Mouse (Mus musculus) common myeloid progenitor, adult 5-6 weeks (primary cell): Measurements from ENCODE around the gene Esyt2. TPM values are rescaled to one million over a fixed set of nuclear protein-coding genes. Genes with fewer than 3 reads are reported as not detected.

Experiments used
- ATAC-seq: replicated peaks from 2 replicates; pipeline ENCODE4 v1.8.0; 2016; ENCODE audit warnings: low read depth, mild to moderate bottlenecking, moderate TSS enrichment, inconsistent platforms; ENCODE audit not compliant: poor library complexity, severe bottlenecking
- total RNA-seq: library from RNA; stranded (forward); fragments of 200-1000, 187-1606 nt; gene quantifications from 2 replicates; pipeline ENCODE4 v1.2.3, GENCODE M21; 2017

The Esyt2 gene
- total RNA-seq, 1 experiment from 2014 or later, result 52.1 TPM

- ATAC-seq, result no peak
Observed at GRCm38 (mm10) chr12:116425392-116425791, 144.4 kb downstream of the Esyt2 start.

GRCm38 (mm10) chr12:116433742-116434141 is 152.7 kb downstream of the Esyt2 start:
- ATAC-seq, result peak; percentile 65

GRCm38 (mm10) chr12:116435232-116435631 is 154.2 kb downstream of the Esyt2 start:
- peak; percentile 85 for ATAC-seq

- peak; percentile 65 for ATAC-seq
Observed at GRCm38 (mm10) chr12:116436125-116436524, 155.1 kb downstream of the Esyt2 start.

- no peak for ATAC-seq
Observed at GRCm38 (mm10) chr12:116438591-116438990, 157.6 kb downstream of the Esyt2 start.

Other genes with a start within 250 kb of the Esyt2 start
- gene Zfp386, start 233.5 kb upstream of the Esyt2 start, total RNA-seq, result 52.2 and 64.0 TPM in 2 replicates
- gene Vipr2, start 203.5 kb upstream of the Esyt2 start, total RNA-seq, result 4.2 and 7.0 TPM in 2 replicates
- 11.0 and 16.9 TPM in 2 replicates for gene Wdr60, start 18.2 kb upstream of the Esyt2 start, total RNA-seq
- gene Gm11027, start 5.8 kb upstream of the Esyt2 start, total RNA-seq, result not detected in 2 replicates
- 164 and 172 TPM in 2 replicates for gene Ncapg2, start 124.2 kb downstream of the Esyt2 start, total RNA-seq
- gene Ptprn2, start 204.5 kb downstream of the Esyt2 start, total RNA-seq, result not detected in 2 replicates